Mouse (Mus musculus) kidney, adult 2 months (tissue): ENCODE measurements around the gene Nup62.

ENCODE experiments used
- CTCF ChIP-seq: fragments of 200-500 bp; conservative IDR thresholded peaks from 2 replicates; pipeline ENCODE4 v1.5.1; 2011; ENCODE audit warnings: low read depth, mild to moderate bottlenecking, control low read depth, low read length, moderate library complexity, mixed read lengths; ENCODE audit not compliant: insufficient read depth, insufficient read length
- POLR2A ChIP-seq: fragments of 200-500 bp; IDR thresholded peaks from one replicate; pipeline ENCODE4 v1.6.1; 2011; ENCODE audit warnings: low read depth, low read length, control low read depth

DNA sequence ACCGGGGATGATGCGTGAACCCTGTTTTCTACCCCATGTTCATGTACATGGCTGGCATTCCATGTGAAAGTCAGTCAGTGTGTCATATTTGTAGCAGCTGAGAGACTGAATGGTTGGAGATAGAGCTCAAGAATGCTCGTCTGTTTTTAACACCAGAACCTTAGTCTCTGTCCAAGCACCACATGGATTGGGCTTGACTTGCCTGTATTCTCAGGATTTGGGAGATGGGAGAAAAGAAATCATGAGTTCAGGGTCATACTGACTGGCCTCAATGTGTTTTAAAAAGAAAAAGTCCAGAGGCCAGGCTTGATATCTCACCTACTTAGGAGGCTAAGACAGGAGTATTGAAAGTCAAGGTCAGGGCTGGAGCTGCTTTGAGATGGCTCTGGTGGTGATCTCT, 1.6 kb downstream of the Nup62 start:
- TF ChIP-seq CTCF: no peak
- TF ChIP-seq POLR2A: no peak
